Mouse (Mus musculus): ENCODE data around the gene Ppa1. TPM values are rescaled to one million over a fixed set of nuclear protein-coding genes. Genes with fewer than 3 reads are reported as not detected.

Ppa1 gene
- polyA plus RNA-seq, 1 experiment from 2014 or later, result 124 TPM

DNA sequence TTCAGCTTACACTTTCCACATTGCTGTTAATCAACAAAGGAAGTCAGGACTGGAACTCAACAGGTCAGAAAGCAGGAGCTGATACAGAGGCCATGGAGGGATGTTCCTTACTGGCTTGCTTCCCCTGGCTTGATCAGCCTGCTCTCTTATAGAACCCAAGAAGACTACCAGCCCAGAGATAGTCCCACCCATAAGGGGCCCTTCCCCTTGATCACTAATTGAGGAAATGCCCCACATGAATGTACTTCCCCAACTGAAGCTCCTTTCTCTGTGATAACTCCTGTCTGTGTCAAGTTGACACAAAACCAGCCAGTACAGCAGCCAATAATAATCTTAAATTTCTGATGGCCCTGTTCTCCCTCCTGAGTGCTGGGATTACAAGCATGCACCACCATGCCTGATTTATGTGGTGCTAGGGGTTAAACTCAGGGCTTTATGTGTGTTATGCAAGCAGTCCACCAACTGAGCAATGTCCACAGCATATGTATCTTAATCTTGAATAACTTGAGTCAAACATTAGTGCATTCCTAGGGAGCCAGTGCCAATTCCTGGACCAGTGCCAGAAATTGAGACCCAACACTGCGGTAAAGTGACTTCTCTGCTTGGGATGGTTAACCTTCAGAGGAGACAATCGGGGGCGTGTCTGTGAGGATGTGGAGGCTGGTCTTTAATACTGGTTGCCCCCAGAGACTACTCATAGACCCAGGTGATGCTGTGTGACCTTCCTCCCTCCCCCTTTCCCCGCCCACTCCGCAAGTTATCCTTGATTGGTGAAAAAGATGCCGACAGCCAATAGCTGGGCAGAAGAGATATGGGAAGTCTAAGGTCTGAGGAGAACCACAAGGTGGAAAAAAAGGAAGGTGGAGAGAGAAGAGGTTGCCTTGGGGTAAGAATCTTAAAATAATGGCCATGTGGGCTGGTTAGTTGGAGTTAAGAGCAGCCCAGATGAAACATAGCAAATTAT is 58.3 kb downstream of the Ppa1 start:
- ATAC-seq (ENCODE audit: low FRiP score, low TSS enrichment) (peak; percentile 59), DNase-seq (ENCODE audit: low spot score) (no peak)
- WGBS, result 70% methylated on average over 6 of the region's 6 CpGs

DNA sequence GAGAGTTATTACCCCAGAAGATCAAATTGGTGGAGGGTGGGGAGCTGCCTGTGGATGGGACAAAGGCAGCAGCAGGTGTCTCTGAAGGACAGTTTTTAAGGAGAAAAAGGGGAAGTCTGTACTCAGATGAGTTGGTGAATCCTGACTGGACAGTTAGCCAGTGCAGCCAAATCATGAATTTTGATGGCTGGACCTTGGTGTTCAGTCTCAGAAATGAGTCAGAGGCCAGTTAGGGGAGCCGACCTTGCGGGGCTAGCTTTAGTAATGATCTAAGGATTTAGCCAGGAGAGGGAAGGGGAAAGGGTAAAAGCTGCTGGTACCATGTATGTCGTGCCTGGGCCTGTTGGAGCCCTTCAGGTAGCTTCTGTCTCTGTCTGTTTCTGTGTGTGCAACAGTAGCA is 65.2 kb downstream of the Ppa1 start:
- H3K27me3 ChIP-seq (ENCODE audit: control insufficient read depth, insufficient read depth, low read length), result no peaks in the 10 kb centered on the region
- H3K27ac ChIP-seq (replicated peaks), result no peak overlapping the region
- ATAC-seq (ENCODE audit: low FRiP score, low TSS enrichment) (no peak), DNase-seq (ENCODE audit: low spot score) (no peak)
- H3K4me2 ChIP-seq (replicated peaks; ENCODE audit: low read depth), result no peak overlapping the region
- TF ChIP-seq EP300 (optimal IDR thresholded peaks at IDR 0.05) (no peak), CTCF (IDR thresholded peaks at IDR 0.05; ENCODE audit: low read depth) (no peak)
- H3K9ac ChIP-seq (ENCODE audit: low read length), result no peak overlapping the region
- H3K36me3 ChIP-seq (ENCODE audit: control insufficient read depth, insufficient read depth, low read length), result no peaks in the 10 kb centered on the region
- 71% methylated on average over 3 of the region's 3 CpGs for WGBS
- H3K4me3 ChIP-seq (ENCODE audit: low read depth, low read length), result no peak overlapping the region
- H3K9me3 ChIP-seq (ENCODE audit: control insufficient read depth, low read length), result no peaks in the 10 kb centered on the region
- H3K4me1 ChIP-seq (replicated peaks; ENCODE audit: control insufficient read depth, insufficient read depth), result no peaks in the 10 kb centered on the region

More for the DNA sequence above, 58.3 kb downstream of the Ppa1 start:
- Histone ChIP-seq H3K36me3 (ENCODE audit: control insufficient read depth, insufficient read depth, low read length) (peaks cover 4% of the 10 kb centered on the region; the same call in 1 of the 2 replicates), H3K4me3 (ENCODE audit: low read depth, low read length) (no peak overlapping the region), H3K4me1 (replicated peaks; ENCODE audit: control insufficient read depth, insufficient read depth) (no peaks in the 10 kb centered on the region), H3K4me2 (replicated peaks; ENCODE audit: low read depth) (no peak overlapping the region), H3K9me3 (ENCODE audit: control insufficient read depth, low read length) (no peaks in the 10 kb centered on the region), H3K27ac (replicated peaks) (no peak overlapping the region), H3K27me3 (ENCODE audit: control insufficient read depth, insufficient read depth, low read length) (no peaks in the 10 kb centered on the region), H3K9ac (ENCODE audit: low read length) (no peak overlapping the region)
- no peak for TF ChIP-seq CTCF (IDR thresholded peaks at IDR 0.05; ENCODE audit: low read depth)
- TF ChIP-seq EP300 (optimal IDR thresholded peaks at IDR 0.05), result no peak

DNA sequence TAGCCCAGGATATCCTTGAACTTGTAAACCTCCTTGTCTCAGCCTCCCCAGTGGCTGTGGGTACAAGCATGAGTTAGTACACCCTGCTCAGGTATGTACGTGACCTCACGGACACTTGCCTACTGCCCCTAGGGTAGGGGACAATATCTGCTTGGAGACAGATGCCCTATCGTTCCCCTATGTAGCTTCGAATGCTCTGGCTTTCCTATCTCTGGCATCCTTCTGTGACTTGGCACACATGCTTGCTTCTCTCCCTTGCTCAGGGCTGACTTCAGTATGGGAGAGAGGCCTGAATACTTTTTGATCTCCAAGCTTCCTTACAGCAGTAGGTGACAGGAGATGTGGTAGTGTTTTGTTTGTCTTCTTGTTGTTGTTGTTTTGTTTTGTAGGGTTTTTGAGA is 65.8 kb downstream of the Ppa1 start:
- H3K9ac ChIP-seq (ENCODE audit: low read length), result no peak overlapping the region
- no peak overlapping the region for H3K4me3 ChIP-seq (ENCODE audit: low read depth, low read length)
- no peaks in the 10 kb centered on the region for H3K36me3 ChIP-seq (ENCODE audit: control insufficient read depth, insufficient read depth, low read length)
- no peaks in the 10 kb centered on the region for H3K27me3 ChIP-seq (ENCODE audit: control insufficient read depth, insufficient read depth, low read length)
- no peaks in the 10 kb centered on the region for H3K9me3 ChIP-seq (ENCODE audit: control insufficient read depth, low read length)
- no peak overlapping the region for H3K27ac ChIP-seq (replicated peaks)
- 92% methylated on average over 4 of the region's 4 CpGs for WGBS
- no peak for DNase-seq (ENCODE audit: low spot score)
- ATAC-seq (ENCODE audit: low FRiP score, low TSS enrichment), result no peak
- H3K4me1 ChIP-seq (replicated peaks; ENCODE audit: control insufficient read depth, insufficient read depth), result no peaks in the 10 kb centered on the region
- TF ChIP-seq EP300 (optimal IDR thresholded peaks at IDR 0.05) (no peak), CTCF (IDR thresholded peaks at IDR 0.05; ENCODE audit: low read depth) (no peak)
- no peak overlapping the region for H3K4me2 ChIP-seq (replicated peaks; ENCODE audit: low read depth)

DNA sequence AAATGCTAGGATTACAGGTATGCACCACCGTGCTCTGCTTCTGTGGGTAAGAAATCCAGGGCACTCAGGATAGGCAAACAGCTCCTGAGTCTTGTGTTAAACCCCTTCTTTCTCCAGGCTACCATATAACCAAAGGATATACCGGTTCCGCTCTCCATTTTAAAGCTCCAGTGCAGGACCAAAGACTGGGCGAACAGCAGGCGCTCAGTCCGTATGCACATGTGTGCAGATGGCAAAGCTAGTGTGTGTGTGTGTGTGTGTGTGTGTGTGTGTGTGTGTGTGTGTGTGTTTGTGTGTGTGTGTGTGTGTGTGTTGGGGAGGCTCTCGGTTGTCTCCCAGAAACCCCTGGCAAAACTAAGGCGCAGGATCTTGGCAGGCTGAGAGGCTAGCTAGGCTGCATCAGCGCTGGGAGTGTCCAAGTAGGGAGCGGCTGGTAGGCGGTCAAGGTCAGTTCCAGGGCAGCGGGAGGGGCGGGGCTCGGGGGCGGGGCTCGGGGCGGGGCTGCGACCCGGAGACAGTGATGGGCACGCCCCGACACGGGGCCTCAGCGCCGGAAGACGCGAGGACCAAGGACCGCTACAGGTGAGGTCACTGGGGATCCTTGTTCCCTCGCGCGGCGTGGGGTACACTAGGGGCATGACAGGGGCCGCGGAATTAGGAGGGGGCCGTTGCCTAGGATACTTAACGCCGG is 66.6 kb downstream of the Ppa1 start, which contains the start of gene Aifm2:
Gene Aifm2, plus strand, starts transcription at position 493 of the 691 bp plus-strand sequence.
- H3K27me3 ChIP-seq (ENCODE audit: control insufficient read depth, insufficient read depth, low read length), result no peaks in the 10 kb centered on the region
- peak; percentile 95 for ATAC-seq (ENCODE audit: low FRiP score, low TSS enrichment)
- H3K4me3 ChIP-seq (ENCODE audit: low read depth, low read length), result peak within 1 kb of the TSS; percentile 61
- H3K9me3 ChIP-seq (ENCODE audit: control insufficient read depth, low read length), result no peaks in the 10 kb centered on the region
- no peak within 1 kb of the TSS; the same call in 1 of the 2 replicates for H3K27ac ChIP-seq (replicated peaks)
- WGBS, result 8% methylated on average over 36 of the region's 36 CpGs
- peak within 1 kb of the TSS; percentile 64 for H3K9ac ChIP-seq (ENCODE audit: low read length)
- TF ChIP-seq EP300 (optimal IDR thresholded peaks at IDR 0.05) (no peak), CTCF (IDR thresholded peaks at IDR 0.05; ENCODE audit: low read depth) (no peak)
- H3K4me2 ChIP-seq (replicated peaks; ENCODE audit: low read depth), result peak within 1 kb of the TSS; percentile 90
- DNase-seq (ENCODE audit: low spot score), result peak; percentile 94
- no peaks in the 10 kb centered on the region for H3K4me1 ChIP-seq (replicated peaks; ENCODE audit: control insufficient read depth, insufficient read depth)
- no peaks in the 10 kb centered on the region for H3K36me3 ChIP-seq (ENCODE audit: control insufficient read depth, insufficient read depth, low read length)

DNA sequence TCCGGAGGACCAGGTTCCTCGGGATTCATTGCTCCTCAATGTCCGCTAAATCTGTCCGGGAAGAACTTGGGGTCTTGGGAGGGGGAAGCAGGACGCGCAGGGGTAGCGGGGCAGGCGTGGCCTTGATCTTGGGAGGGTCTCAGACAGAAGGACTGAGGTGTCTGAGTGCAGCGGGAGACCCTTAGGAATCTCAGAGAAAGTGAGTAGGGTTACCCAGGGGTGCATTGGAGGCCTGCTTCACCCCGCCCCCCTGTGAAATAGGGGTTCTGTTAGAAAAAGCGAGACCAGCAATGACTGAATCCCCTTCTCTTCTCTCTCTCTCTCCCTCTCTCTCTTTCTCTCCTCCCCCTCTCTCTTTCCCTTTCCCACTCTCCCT is 67.1 kb downstream of the Ppa1 start:
- ATAC-seq (ENCODE audit: low FRiP score, low TSS enrichment), result peak; percentile 15
- WGBS, result 3% methylated on average over 11 of the region's 11 CpGs
- DNase-seq (ENCODE audit: low spot score), result no peak
- no peaks in the 10 kb centered on the region for H3K27me3 ChIP-seq (ENCODE audit: control insufficient read depth, insufficient read depth, low read length)
- H3K4me3 ChIP-seq (ENCODE audit: low read depth, low read length), result peak overlapping the region; percentile 61
- H3K4me2 ChIP-seq (replicated peaks; ENCODE audit: low read depth), result peak overlapping the region; percentile 90
- H3K9me3 ChIP-seq (ENCODE audit: control insufficient read depth, low read length), result no peaks in the 10 kb centered on the region
- H3K4me1 ChIP-seq (replicated peaks; ENCODE audit: control insufficient read depth, insufficient read depth), result no peaks in the 10 kb centered on the region
- no peaks in the 10 kb centered on the region for H3K36me3 ChIP-seq (ENCODE audit: control insufficient read depth, insufficient read depth, low read length)
- H3K27ac ChIP-seq (replicated peaks), result no peak overlapping the region; the same call in 1 of the 2 replicates
- TF ChIP-seq CTCF (IDR thresholded peaks at IDR 0.05; ENCODE audit: low read depth), result no peak
- TF ChIP-seq EP300 (optimal IDR thresholded peaks at IDR 0.05), result no peak
- peak overlapping the region; percentile 64 for H3K9ac ChIP-seq (ENCODE audit: low read length)

Data from stomach, postnatal 0 days (tissue).